Mouse (Mus musculus) thymus, adult 2 months (tissue): ENCODE measurements around the gene Guca2b.

Experiments used
- CTCF ChIP-seq: fragments of 200-500 bp; IDR thresholded peaks from 2 replicates; pipeline ENCODE4 v1.5.1; 2012; ENCODE audit warnings: mild to moderate bottlenecking, control low read depth, low read length, moderate library complexity, borderline replicate concordance; ENCODE audit not compliant: control insufficient read depth, poor library complexity, insufficient read depth; ENCODE audit errors: extremely low read depth
- POLR2A ChIP-seq: fragments of 200-500 bp; IDR thresholded peaks from 2 replicates; pipeline ENCODE4 v1.6.1; 2012; ENCODE audit warnings: mild to moderate bottlenecking, low read length, control low read depth, moderate library complexity; ENCODE audit not compliant: control insufficient read depth, poor library complexity, insufficient read depth; ENCODE audit errors: extremely low read depth

GRCm38 (mm10) chr4:119634908-119635660 is 23.7 kb downstream of the Guca2b start:
- TF ChIP-seq CTCF = no peak
- TF ChIP-seq POLR2A = no peak
